Comparison of ENCODE assay signal across 7 mouse cellular contexts in the genomic region with DNA sequence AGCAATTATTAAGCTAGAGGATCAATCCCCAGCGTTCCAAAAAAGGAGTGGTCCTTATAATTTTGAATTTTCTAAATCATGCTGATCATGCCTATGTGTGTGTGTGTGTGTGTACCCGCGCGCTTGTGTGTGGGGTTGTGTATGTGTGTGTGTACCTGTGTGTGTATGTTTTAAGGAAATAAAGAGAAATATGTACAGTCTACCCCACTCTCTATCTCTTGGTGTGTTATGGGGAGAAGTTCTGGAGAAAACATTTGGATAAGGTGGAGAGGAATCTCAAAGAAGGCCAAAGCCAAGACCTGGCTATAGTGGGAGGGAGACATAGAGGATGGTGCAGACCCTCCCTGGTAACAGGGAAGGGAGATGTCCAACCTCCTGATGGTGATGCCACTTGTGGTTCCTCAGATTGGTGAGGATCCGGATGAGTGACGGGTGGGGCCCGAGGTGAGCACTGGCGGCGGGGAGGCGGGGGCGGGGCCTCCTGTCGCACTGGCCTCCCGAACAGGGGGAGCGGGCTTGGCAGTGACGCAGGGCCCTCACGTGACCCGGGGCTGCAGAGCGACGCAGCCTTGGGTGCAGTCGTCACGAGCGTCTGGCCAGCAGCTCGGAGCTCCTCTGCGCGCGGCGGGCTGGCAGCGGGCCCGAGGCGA. TPM values are rescaled to one million over a fixed set of nuclear protein-coding genes. Genes with fewer than 3 reads are reported as not detected.
DNase-seq lines count a peak whose midpoint lies in the region; ATAC-seq lines count a peak whose summit lies in the region.
"Not testable (repeated sequence)": the region's sequence is repeated elsewhere in the genome, so short reads cannot be mapped to it uniquely, and the experiment has no call there.

A gene (plus strand): TSS at position 511 of the 650 bp plus-strand sequence.

- peaks cover 13% of the 10 kb centered on the region; the same call in 1 of the 2 replicates for H3K4me1 ChIP-seq in heart, embryonic 13.5 days
- not testable (repeated sequence) for H3K4me1 ChIP-seq in limb, embryonic 11.5 days (ENCODE audit: control insufficient read depth, insufficient read depth, low read length)

- H3K27me3 ChIP-seq in heart, embryonic 13.5 days (replicated peaks); limb, embryonic 11.5 days (ENCODE audit: control insufficient read depth, insufficient read depth, low read length): not testable (repeated sequence)

- H3K9me3 ChIP-seq in heart, embryonic 13.5 days; limb, embryonic 11.5 days (ENCODE audit: control insufficient read depth, low read length): not testable (repeated sequence)

- peak within 1 kb of the TSS; percentile 65 for H3K27ac ChIP-seq in heart, embryonic 13.5 days (replicated peaks)
- H3K27ac ChIP-seq in limb, embryonic 11.5 days (replicated peaks; ENCODE audit: low read depth, low read length), result not testable (repeated sequence)

- H3K36me3 ChIP-seq in heart, embryonic 13.5 days; limb, embryonic 11.5 days (ENCODE audit: control insufficient read depth, insufficient read depth, low read length): not testable (repeated sequence)

- WGBS in heart, embryonic 13.5 days, result 56% methylated on average over 6 of the region's 30 CpGs
- 31% methylated on average over 12 of the region's 30 CpGs for WGBS in limb, embryonic 11.5 days

- DNase-seq in adrenal gland, postnatal 25 days, result peak; percentile 55
- DNase-seq in kidney, adult 9 months, result peak; percentile 35
- DNase-seq in limb, embryonic 11.5 days (ENCODE audit: low spot score), result not testable (repeated sequence)
- peak; percentile 38 for DNase-seq in right cerebral cortex, postnatal 25 days

- peak; percentile 99 for ATAC-seq in erythroblast, adult 5-6 weeks (replicated peaks; ENCODE audit: low FRiP score, poor library complexity, severe bottlenecking)
- ATAC-seq in heart, embryonic 13.5 days (ENCODE audit: extremely low read depth, insufficient number of reproducible peaks, low FRiP score, low TSS enrichment), result peak; percentile 89
- peak; percentile 95 for ATAC-seq in limb, embryonic 11.5 days (ENCODE audit: insufficient number of reproducible peaks, low FRiP score, low TSS enrichment, low read depth)
- peak; percentile 98 for ATAC-seq in megakaryocyte-erythroid progenitor cell, adult 5-6 weeks (replicated peaks; ENCODE audit: low FRiP score, low TSS enrichment, poor library complexity, severe bottlenecking)

- H3K4me2 ChIP-seq in heart, embryonic 13.5 days, result peak within 1 kb of the TSS; percentile 65
- peak within 1 kb of the TSS; percentile 41 for H3K4me2 ChIP-seq in limb, embryonic 11.5 days (ENCODE audit: low read depth, severe bottlenecking)

- peak within 1 kb of the TSS; percentile 58 for H3K4me3 ChIP-seq in heart, embryonic 13.5 days
- H3K4me3 ChIP-seq in limb, embryonic 11.5 days (ENCODE audit: low read depth, low read length), result peak within 1 kb of the TSS; percentile 33

- peak within 1 kb of the TSS; percentile 80 for H3K9ac ChIP-seq in heart, embryonic 13.5 days
- H3K9ac ChIP-seq in limb, embryonic 11.5 days (ENCODE audit: low read length), result peak within 1 kb of the TSS; percentile 17; the same call in 1 of the 2 replicates

RNA-seq across cellular contexts. Expression of the gene that starts here (rescaled TPM):
- total RNA-seq in adrenal gland, postnatal 25 days (2021), result 128 and 147 TPM in 2 replicates
- 25.1 and 47.8 TPM in 2 replicates for total RNA-seq in erythroblast, adult 5-6 weeks (2015; ENCODE audit: low replicate concordance)
- 16.9 and 24.5 TPM in 2 replicates for total RNA-seq in erythroblast, adult 5-6 weeks (2017; ENCODE audit: low replicate concordance)
- polyA plus RNA-seq in heart, embryonic 13.5 days (2015; fragmentation: Nextera tagmentation; extraction: Ambion mirVana), result 517 and 589 TPM in 2 replicates
- polyA plus RNA-seq in limb, embryonic 11.5 days (2014; fragmentation: Nextera tagmentation; extraction: Ambion mirVana), result 681 and 702 TPM in 2 replicates
- total RNA-seq in megakaryocyte-erythroid progenitor cell, adult 5-6 weeks (2014; fragmentation: Nextera tagmentation), result 180 and 219 TPM in 2 replicates
- total RNA-seq in megakaryocyte-erythroid progenitor cell, adult 5-6 weeks (2017), result 163 and 216 TPM in 2 replicates
